Mouse (Mus musculus) myocyte (in vitro differentiated cells): Measurements from ENCODE around the gene Gm5114. TPM values are rescaled to one million over a fixed set of nuclear protein-coding genes. Genes with fewer than 3 reads are reported as not detected.
"Not testable (repeated sequence)": the region's sequence is repeated elsewhere in the genome, so short reads cannot be mapped to it uniquely, and the experiment has no call there.

Experiments used
- H3K27me3 ChIP-seq: one replicate; pipeline ENCODE4 v1.6.1; 2011; ENCODE audit not compliant: control insufficient read depth, insufficient read depth, insufficient read length
- H3K36me3 ChIP-seq: one replicate; pipeline ENCODE4 v1.6.1; 2011; ENCODE audit not compliant: control insufficient read depth, insufficient read depth
- H3K4me2 ChIP-seq: one replicate; pipeline ENCODE4 v1.6.1; 2011; ENCODE audit warnings: low read depth, control low read depth
- H3K4me3 ChIP-seq: one replicate; pipeline ENCODE4 v1.5.1; 2011; ENCODE audit warnings: mild to moderate bottlenecking, control low read depth, moderate library complexity
- H3K79me2 ChIP-seq: one replicate; pipeline ENCODE4 v1.6.1; 2011; ENCODE audit not compliant: control insufficient read depth, insufficient read depth
- H3ac ChIP-seq: one replicate; pipeline ENCODE4 v1.6.1; 2011; ENCODE audit not compliant: control insufficient read depth, insufficient read length
- CEBPB ChIP-seq: IDR thresholded peaks from 2 replicates; pipeline ENCODE4 v1.6.1; 2011; ENCODE audit warnings: mild to moderate bottlenecking, moderate library complexity; ENCODE audit not compliant: poor library complexity, insufficient read depth, severe bottlenecking
- E2F4 ChIP-seq: IDR thresholded peaks from one replicate; pipeline ENCODE4 v1.6.1; 2011; ENCODE audit warnings: mild to moderate bottlenecking, control low read depth, moderate library complexity; ENCODE audit not compliant: insufficient read depth
- MAX ChIP-seq: IDR thresholded peaks from one replicate; pipeline ENCODE4 v1.6.1; 2011; ENCODE audit warnings: low read depth, mild to moderate bottlenecking, control low read depth
- MYOD1 ChIP-seq, 3 experiments: IDR thresholded peaks; one replicate each; pipeline ENCODE4 v1.6.1; 2011; ENCODE audit warnings: control low read depth in 2 of 3, low read depth in 2 of 3, mild to moderate bottlenecking in 2 of 3, moderate library complexity in 1 of 3; ENCODE audit not compliant: insufficient read length in 2 of 3, control insufficient read depth in 1 of 3
- MYOG ChIP-seq, 3 experiments: IDR thresholded peaks; one replicate each; pipeline ENCODE4 v1.6.1; 2011; ENCODE audit warnings: control low read depth in 2 of 3, low read depth in 2 of 3, mild to moderate bottlenecking in 2 of 3; ENCODE audit not compliant: insufficient read length in 2 of 3, control insufficient read depth in 1 of 3, insufficient read depth in 1 of 3
- POLR2A ChIP-seq: IDR thresholded peaks from one replicate; pipeline ENCODE4 v1.6.1; 2011; ENCODE audit warnings: low read depth, mild to moderate bottlenecking, control low read depth, moderate library complexity; ENCODE audit not compliant: insufficient read length
- POLR2AphosphoS2 ChIP-seq: IDR thresholded peaks from one replicate; pipeline ENCODE4 v1.6.1; 2011; ENCODE audit warnings: low read depth, control low read depth; ENCODE audit not compliant: insufficient read length
- REST ChIP-seq: IDR thresholded peaks from one replicate; pipeline ENCODE4 v1.6.1; 2011; ENCODE audit warnings: mild to moderate bottlenecking, control low read depth, moderate library complexity; ENCODE audit not compliant: insufficient read depth, insufficient read length
- SRF ChIP-seq: IDR thresholded peaks from one replicate; pipeline ENCODE4 v1.6.1; 2011; ENCODE audit warnings: low read depth; ENCODE audit not compliant: control insufficient read depth, insufficient read length
- TCF12 ChIP-seq: IDR thresholded peaks from one replicate; pipeline ENCODE4 v1.6.1; 2011; ENCODE audit warnings: mild to moderate bottlenecking, control low read depth; ENCODE audit not compliant: poor library complexity, insufficient read depth, severe bottlenecking
- TCF3 ChIP-seq: IDR thresholded peaks from one replicate; pipeline ENCODE4 v1.6.1; 2011; ENCODE audit warnings: low read depth, control low read depth; ENCODE audit not compliant: insufficient read length
- USF1 ChIP-seq: IDR thresholded peaks from one replicate; pipeline ENCODE4 v1.6.1; 2011; ENCODE audit warnings: low read depth, mild to moderate bottlenecking, control low read depth, moderate library complexity
- polyA plus RNA-seq: library from polyadenylated mRNA; unstranded; fragments of >200 nt; fragmentation: generic; extraction: Trizol; gene quantifications from one replicate; pipeline ENCODE4 v1.2.1, GENCODE M21; 2012; ENCODE audit warnings: missing spikeins

The Gm5114 gene
- not detected for polyA plus RNA-seq

DNA sequence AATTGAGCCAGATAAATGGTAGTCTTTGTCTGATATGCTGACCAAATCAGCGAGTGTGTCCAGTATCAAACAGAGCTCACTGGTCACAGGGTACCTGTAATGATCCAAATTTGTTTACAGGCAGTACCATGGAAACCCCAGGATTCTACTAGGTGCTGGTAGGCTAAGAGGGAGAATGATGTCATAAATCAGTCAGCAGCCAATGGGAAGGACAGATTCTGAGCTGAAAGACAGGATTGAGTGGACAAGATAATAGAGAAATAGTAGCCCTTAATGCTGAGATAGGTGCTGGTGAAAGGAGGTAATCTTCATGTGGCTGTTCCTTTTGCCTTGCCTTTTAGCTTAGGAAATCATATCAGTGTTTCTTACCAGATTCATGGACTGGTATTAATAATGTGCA, at the start of gene Gm5114:
TSS of gene Gm5114 (minus strand) at position 101 of the 400 bp plus-strand sequence.
- not testable (repeated sequence) for H3K27me3 ChIP-seq, H3ac ChIP-seq, H3K36me3 ChIP-seq, H3K4me2 ChIP-seq, H3K4me3 ChIP-seq, H3K79me2 ChIP-seq

DNA sequence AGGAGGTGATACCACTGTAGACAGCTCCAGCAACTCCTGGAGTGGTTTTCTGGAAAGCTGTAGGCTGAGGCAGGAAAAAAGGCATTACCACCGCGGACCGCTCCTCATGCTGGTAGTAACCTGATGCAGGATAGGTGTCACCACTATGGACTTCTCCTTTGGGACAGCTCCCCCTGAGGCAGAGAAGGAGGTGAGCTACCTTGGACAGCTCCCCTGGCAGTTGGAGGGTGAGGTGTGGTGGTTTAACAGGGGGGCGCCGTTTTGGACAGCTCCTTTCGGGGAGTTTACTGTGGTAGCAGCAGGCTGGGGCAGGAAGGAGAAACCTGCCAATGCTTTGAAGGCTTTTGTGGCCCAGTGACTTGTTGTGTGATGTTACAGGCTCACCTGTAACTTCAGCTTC, 42.8 kb upstream of the Gm5114 start:
- no peak overlapping the region for H3K4me2 ChIP-seq
- H3K4me3 ChIP-seq: no peak overlapping the region
- no peaks in the 10 kb centered on the region for H3K27me3 ChIP-seq
- no peak for TF ChIP-seq MYOD1 (IDR thresholded peaks at IDR 0.05; ENCODE audit: control insufficient read depth in 1 of 3, insufficient read length in 2 of 3, low read depth in 2 of 3)
- no peak for TF ChIP-seq MAX
- TF ChIP-seq SRF: no peak
- no peak for TF ChIP-seq E2F4
- peak; percentile 73 for TF ChIP-seq REST
- TF ChIP-seq POLR2AphosphoS2: no peak
- TF ChIP-seq TCF12: no peak
- no peak overlapping the region for H3ac ChIP-seq
- H3K36me3 ChIP-seq: no peaks in the 10 kb centered on the region
- H3K79me2 ChIP-seq: no peaks in the 10 kb centered on the region

DNA sequence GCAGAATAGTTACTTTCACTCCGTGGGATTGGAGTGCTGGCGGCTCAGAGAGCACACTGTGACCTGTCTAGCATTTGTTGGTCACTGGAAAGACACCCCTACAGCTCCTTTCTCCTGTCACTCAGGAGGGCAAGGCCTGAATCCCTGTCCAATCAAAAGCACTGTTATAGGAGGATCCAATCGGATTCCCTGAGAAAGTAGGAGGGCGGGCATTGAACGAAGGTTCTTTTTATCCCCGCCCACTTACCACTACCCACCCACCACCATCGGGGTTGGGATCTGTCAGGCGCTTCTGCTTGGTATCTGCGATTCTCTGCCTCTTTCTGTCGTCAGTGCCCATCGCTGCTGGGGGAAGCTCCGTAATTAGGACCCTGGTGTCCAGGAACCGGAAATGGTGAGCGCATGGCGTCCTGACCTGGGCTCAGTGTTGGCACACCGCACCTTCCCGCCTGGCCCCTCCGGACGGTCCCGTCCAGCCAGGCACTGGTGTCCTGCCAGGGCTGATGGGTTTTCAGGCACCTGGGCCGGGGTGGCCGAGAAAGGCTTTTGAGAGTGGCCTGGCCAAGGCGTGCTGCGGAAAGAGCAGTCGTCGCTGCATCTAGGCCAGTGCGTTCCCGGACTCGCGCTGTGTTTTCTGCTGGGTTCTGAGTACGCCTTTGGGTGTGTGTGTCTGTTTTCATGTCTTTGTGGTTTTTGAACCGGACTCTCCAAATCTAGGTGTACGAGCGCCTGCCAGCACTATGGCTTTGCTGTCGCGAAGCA, 36.5 kb upstream of the Gm5114 start:
- Histone ChIP-seq H3K27me3 (no peaks in the 10 kb centered on the region), H3K4me2 (peak overlapping the region; percentile 91)

DNA sequence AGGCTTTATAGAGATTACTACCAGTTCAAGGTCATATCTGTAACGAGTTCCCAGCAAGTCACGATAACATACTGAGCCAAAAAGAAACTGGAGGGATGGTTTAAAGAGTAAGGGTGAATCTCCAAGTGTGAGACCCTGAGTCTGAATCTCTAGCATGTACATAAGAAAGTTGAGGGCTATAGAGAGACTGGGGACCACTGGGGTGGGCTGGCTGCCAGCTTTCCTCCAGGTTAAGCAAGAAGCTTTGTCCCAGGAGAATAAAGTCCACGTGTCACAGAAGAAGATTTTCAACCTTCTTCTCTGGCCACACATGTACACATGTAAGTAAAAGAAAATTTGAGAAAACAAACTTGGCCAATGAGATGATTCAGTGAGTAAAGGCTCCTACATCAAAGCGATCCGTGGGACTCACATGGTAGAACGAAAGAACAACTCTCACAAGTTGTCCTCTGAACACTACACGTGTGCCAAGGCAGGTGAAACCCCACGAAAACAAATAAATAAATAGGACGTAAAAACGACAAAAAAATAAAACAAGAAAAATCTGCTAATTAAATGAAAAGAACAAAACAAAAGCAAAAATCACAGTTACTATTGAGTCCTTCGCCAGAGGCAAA, 35.8 kb upstream of the Gm5114 start:
- H3K27me3 ChIP-seq: no peaks in the 10 kb centered on the region
- H3K4me3 ChIP-seq: peak overlapping the region; percentile 65
- TF ChIP-seq REST (no peak), POLR2A (no peak), TCF3 (no peak), MYOD1 (IDR thresholded peaks at IDR 0.05; ENCODE audit: control insufficient read depth in 1 of 3, insufficient read length in 2 of 3, low read depth in 2 of 3) (no peak), POLR2AphosphoS2 (no peak), MAX (no peak), TCF12 (no peak), E2F4 (no peak)
- H3K36me3 ChIP-seq: no peaks in the 10 kb centered on the region
- H3K4me2 ChIP-seq: peak overlapping the region; percentile 91
- peak overlapping the region; percentile 28 for H3ac ChIP-seq
- H3K79me2 ChIP-seq: no peaks in the 10 kb centered on the region

More for the DNA sequence above, 36.5 kb upstream of the Gm5114 start:
- peak overlapping the region; percentile 65 for H3K4me3 ChIP-seq
- TF ChIP-seq REST (no peak), TCF3 (no peak), MAX (no peak), POLR2AphosphoS2 (no peak), CEBPB (no peak), POLR2A (peak; percentile 24), USF1 (no peak), SRF (no peak)
- H3K79me2 ChIP-seq: no peaks in the 10 kb centered on the region
- peak overlapping the region; percentile 28 for H3ac ChIP-seq
- no peaks in the 10 kb centered on the region for H3K36me3 ChIP-seq

DNA sequence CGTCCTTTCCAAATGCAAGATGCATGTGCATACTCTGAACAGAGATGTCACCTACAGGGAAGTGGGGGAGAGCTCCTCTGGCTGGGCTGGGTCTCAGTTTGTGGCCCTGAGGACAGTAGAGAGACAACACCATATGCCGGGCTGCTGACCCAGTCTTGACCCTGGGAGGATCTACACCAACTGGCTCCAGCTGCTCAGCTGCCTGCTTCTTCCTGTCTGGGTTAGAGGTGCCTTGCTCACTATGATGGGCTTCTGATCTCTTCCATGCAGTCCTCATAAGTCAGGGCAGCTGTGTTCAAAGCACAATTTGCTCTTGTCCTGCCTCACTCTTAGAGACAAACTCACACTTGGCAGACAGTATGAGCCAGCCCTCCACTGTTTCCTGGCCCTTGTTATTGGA, 28.3 kb upstream of the Gm5114 start:
- Histone ChIP-seq H3ac (no peak overlapping the region), H3K27me3 (no peaks in the 10 kb centered on the region), H3K79me2 (no peaks in the 10 kb centered on the region), H3K4me3 (no peak overlapping the region), H3K36me3 (no peaks in the 10 kb centered on the region), H3K4me2 (no peak overlapping the region)
- TF ChIP-seq MYOG (IDR thresholded peaks at IDR 0.05; ENCODE audit: control insufficient read depth in 1 of 3, insufficient read depth in 1 of 3, insufficient read length in 2 of 3, low read depth in 2 of 3) (peak in 2 of 3 experiments; percentile 70 to 82), USF1 (no peak), MAX (no peak), TCF3 (no peak), MYOD1 (IDR thresholded peaks at IDR 0.05; ENCODE audit: control insufficient read depth in 1 of 3, insufficient read length in 2 of 3, low read depth in 2 of 3) (peak in 2 of 3 experiments; percentile 64 to 86), E2F4 (no peak)
